ENCODE assay signal across 9 mouse cellular contexts in genomic region chr13:100892204-100892603, GRCm38 (mm10). TPM values are rescaled to one million over a fixed set of nuclear protein-coding genes. Genes with fewer than 3 reads are reported as not detected.
DNase-seq lines count a peak whose midpoint lies in the region; ATAC-seq and TF ChIP-seq lines count a peak whose summit lies in the region.
"Had no signal": no experiment of that assay in that cellular context is flagged by ENCODE, and none has a peak within 500 bp of the region (broad histone marks: within the 10 kb centered on the region; RNA-seq: fewer than 3 reads in every experiment).

No protein-coding gene starts in this region.

- H3K4me2 ChIP-seq in kidney, postnatal 0 days (ENCODE audit: low read length): peak overlapping the region; percentile 36
- H3K4me2 ChIP-seq in liver, embryonic 11.5 days: no peak overlapping the region
- H3K4me2 ChIP-seq in neural tube, embryonic 12.5 days (replicated peaks): peak overlapping the region; percentile 40

- no peaks in the 10 kb centered on the region for H3K9me3 ChIP-seq in kidney, postnatal 0 days (replicated peaks; ENCODE audit: low read length)
- no peaks in the 10 kb centered on the region for H3K9me3 ChIP-seq in liver, embryonic 11.5 days (ENCODE audit: control insufficient read depth, low read length)
- no peaks in the 10 kb centered on the region for H3K9me3 ChIP-seq in neural tube, embryonic 12.5 days

- 13% methylated on average over 13 of the region's 13 CpGs for WGBS in kidney, postnatal 0 days
- WGBS in liver, embryonic 11.5 days: 20% methylated on average over 13 of the region's 13 CpGs
- whole genome bisulfite sequencing in neural tube, embryonic 12.5 days: 22% methylated on average over 13 of the region's 13 CpGs

- H3K4me1 ChIP-seq in kidney, postnatal 0 days (replicated peaks; ENCODE audit: insufficient read depth, low read length): no peaks in the 10 kb centered on the region
- no peaks in the 10 kb centered on the region for H3K4me1 ChIP-seq in liver, embryonic 11.5 days (replicated peaks; ENCODE audit: control insufficient read depth, insufficient read depth, low read length)
- no peaks in the 10 kb centered on the region for H3K4me1 ChIP-seq in neural tube, embryonic 12.5 days

- H3K4me3 ChIP-seq in kidney, postnatal 0 days (replicated peaks; ENCODE audit: low read depth, low read length): no peak overlapping the region
- H3K4me3 ChIP-seq in liver, embryonic 11.5 days (ENCODE audit: low read depth, low read length): no peak overlapping the region
- no peak overlapping the region for H3K4me3 ChIP-seq in neural tube, embryonic 12.5 days
- H3K4me3 ChIP-seq: erythroblast, embryonic 14.5 days had no signal

- no peak for ATAC-seq in kidney, postnatal 0 days (replicated peaks; ENCODE audit: low FRiP score, low read depth)
- peak; percentile 36; the same call in 1 of the 2 replicates for ATAC-seq in liver, embryonic 11.5 days (replicated peaks; ENCODE audit: low FRiP score)
- ATAC-seq in neural tube, embryonic 12.5 days (ENCODE audit: low FRiP score, low read depth): peak; percentile 53; the same call in 1 of the 2 replicates

- H3K9ac ChIP-seq in kidney, postnatal 0 days (ENCODE audit: low read depth, low read length): no peak overlapping the region
- H3K9ac ChIP-seq in liver, embryonic 11.5 days (ENCODE audit: low read depth, low read length): no peak overlapping the region
- H3K9ac ChIP-seq in neural tube, embryonic 12.5 days: no peak overlapping the region

- no peaks in the 10 kb centered on the region for H3K27me3 ChIP-seq in kidney, postnatal 0 days (ENCODE audit: insufficient read depth, low read length)
- H3K27me3 ChIP-seq in liver, embryonic 11.5 days (replicated peaks; ENCODE audit: control insufficient read depth, insufficient read depth, low read length): no peaks in the 10 kb centered on the region
- no peaks in the 10 kb centered on the region for H3K27me3 ChIP-seq in neural tube, embryonic 12.5 days (replicated peaks)

- TF ChIP-seq CTCF in kidney, postnatal 0 days (IDR thresholded peaks at IDR 0.05; ENCODE audit: low read depth): peak; percentile 97

- H3K36me3 ChIP-seq in kidney, postnatal 0 days (ENCODE audit: insufficient read depth, low read length): no peaks in the 10 kb centered on the region
- no peaks in the 10 kb centered on the region for H3K36me3 ChIP-seq in liver, embryonic 11.5 days (ENCODE audit: control insufficient read depth, insufficient read depth, low read length)
- no peaks in the 10 kb centered on the region for H3K36me3 ChIP-seq in neural tube, embryonic 12.5 days

- no peak overlapping the region for H3K27ac ChIP-seq in kidney, postnatal 0 days
- no peak overlapping the region for H3K27ac ChIP-seq in liver, embryonic 11.5 days (ENCODE audit: low read depth, low read length)
- H3K27ac ChIP-seq in neural tube, embryonic 12.5 days: no peak overlapping the region

- DNase-seq in 416B (ENCODE audit: low read depth): peak; percentile 66
- DNase-seq in adrenal gland, adult 8-10 months: peak; percentile 17
- peak; percentile 77 for DNase-seq in embryo, embryonic 9.5 days (ENCODE audit: extremely low spot score)
- DNase-seq in heart, adult 8-10 months (ENCODE audit: low spot score): peak; percentile 53
- DNase-seq in kidney, postnatal 0 days (ENCODE audit: low spot score): peak; percentile 86
- DNase-seq in liver, embryonic 11.5 days (ENCODE audit: low spot score): peak; percentile 66
- DNase-seq in telencephalon, adult 2 months (ENCODE audit: low read depth, low spot score): peak; percentile 91

RNA-seq across cellular contexts. Expression of gene Slc30a5, which starts 59.0 kb away (rescaled TPM):
- 10 to 100 TPM; 42.6 to 47.9 (median 44.9) TPM for total RNA-seq in adrenal gland, adult 8-10 months (2022)
- 10 to 100 TPM; 16.2 to 20.6 (median 19.2) TPM for total RNA-seq in heart, adult 8-10 months (2022)
- polyA plus RNA-seq in kidney, postnatal 0 days (2015; fragmentation: Nextera tagmentation; extraction: Ambion mirVana): 53.0 and 54.5 TPM in 2 replicates
- 56.2 and 61.6 TPM in 2 replicates for polyA plus RNA-seq in liver, embryonic 11.5 days (2014; fragmentation: Nextera tagmentation; extraction: Ambion mirVana)
- polyA plus RNA-seq in neural tube, embryonic 12.5 days (2016; fragmentation: Nextera tagmentation; extraction: Ambion mirVana): 42.2 and 43.7 TPM in 2 replicates

Comparison
In these comparisons a context has a peak if more than half of its experiments do, and no peak if none do; other contexts are left out.
1. DNase-seq: peak in every context shown above with its lines; median percentile 91 in telencephalon, adult 2 months; 86 in kidney, postnatal 0 days; 77 in embryo, embryonic 9.5 days; 66 in 416B; 66 in liver, embryonic 11.5 days; 53 in heart, adult 8-10 months; 17 in adrenal gland, adult 8-10 months.